Mouse (Mus musculus) CH12.LX (cell line): Measurements from ENCODE around the gene Usp6nl.

ENCODE experiments used
- SIN3A ChIP-seq: IDR thresholded peaks from 2 replicates; pipeline ENCODE4 v1.6.1; 2012; ENCODE audit warnings: low read length, improper control_type of control experiment, inconsistent platforms
- ZC3H11A ChIP-seq: IDR thresholded peaks from 2 replicates; pipeline ENCODE4 v1.6.1; 2012; ENCODE audit warnings: low read depth, mild to moderate bottlenecking, inconsistent platforms, low read length, improper control_type of control experiment

DNA sequence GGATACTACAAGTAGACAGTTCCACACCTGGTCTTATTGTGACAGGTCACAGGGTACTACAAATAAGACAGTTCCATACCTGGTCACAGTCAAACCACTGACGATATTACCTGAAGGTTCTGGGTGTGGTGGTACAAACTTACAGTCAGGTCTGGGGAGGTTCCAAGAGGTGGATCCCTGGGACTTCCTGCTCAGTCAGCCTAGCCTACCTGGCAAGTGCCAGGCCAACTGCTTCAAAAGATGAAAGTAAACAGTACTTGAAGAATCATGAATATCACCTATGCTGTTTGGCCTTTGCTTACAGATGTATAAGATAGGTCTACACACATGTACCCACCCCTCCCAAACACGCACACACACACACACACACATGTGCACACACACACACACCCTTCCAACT is 91.3 kb downstream of the Usp6nl start:
- no peak for TF ChIP-seq SIN3A
- TF ChIP-seq ZC3H11A = no peak
